Mouse (Mus musculus) C2C12 (cell line): ENCODE results near the gene Paxx.

Experiments
- CTCF ChIP-seq: IDR thresholded peaks from one replicate; pipeline ENCODE4 v1.5.1; 2011; ENCODE audit not compliant: control insufficient read depth, insufficient read depth, insufficient read length
- FOSL1 ChIP-seq: IDR thresholded peaks from one replicate; pipeline ENCODE4 v1.8.0; 2011; ENCODE audit warnings: mild to moderate bottlenecking, low read length; ENCODE audit not compliant: poor library complexity, insufficient read depth, severe bottlenecking
- MYOD1 ChIP-seq: IDR thresholded peaks from one replicate; pipeline ENCODE4 v1.6.1; 2011; ENCODE audit warnings: low read depth; ENCODE audit not compliant: control insufficient read depth, insufficient read length
- USF1 ChIP-seq: IDR thresholded peaks from one replicate; pipeline ENCODE4 v1.6.1; 2011; ENCODE audit warnings: low read depth, mild to moderate bottlenecking, control low read depth, moderate library complexity

GRCm38 (mm10) chr2:25500071-25500575, 39.2 kb upstream of the Paxx start:
- no peak for TF ChIP-seq USF1
- TF ChIP-seq CTCF = no peak
- no peak for TF ChIP-seq FOSL1
- no peak for TF ChIP-seq MYOD1
